Mouse (Mus musculus): ENCODE data around the gene Csrnp1.

Csrnp1 gene

GRCm38 (mm10) chr9:119984536-119985011, at the start of gene Csrnp1:
TSS of gene Csrnp1 (minus strand) at chr9:119984658.
- DNase-seq: peak; percentile 38

GRCm38 (mm10) chr9:120032710-120033109, 48.3 kb upstream of the Csrnp1 start:
- no peak for DNase-seq

- no peak for DNase-seq
Measured at GRCm38 (mm10) chr9:120030421-120030820, 46.0 kb upstream of the Csrnp1 start.

- DNase-seq: no peak
Measured at GRCm38 (mm10) chr9:120029880-120030279, 45.4 kb upstream of the Csrnp1 start.

GRCm38 (mm10) chr9:120027401-120028151, 43.1 kb upstream of the Csrnp1 start:
- peak; percentile 66 for DNase-seq

GRCm38 (mm10) chr9:120024625-120025024, 40.2 kb upstream of the Csrnp1 start:
- DNase-seq: no peak

GRCm38 (mm10) chr9:120024171-120024570, 39.7 kb upstream of the Csrnp1 start:
- peak; percentile 93 for DNase-seq

GRCm38 (mm10) chr9:120023086-120023811, 38.8 kb upstream of the Csrnp1 start, which contains the start of gene Xirp1:
TSS of gene Xirp1 (minus strand) at chr9:120023598.
- no peak for DNase-seq

- no peak for DNase-seq
Measured at GRCm38 (mm10) chr9:120021164-120021563, 36.7 kb upstream of the Csrnp1 start.

GRCm38 (mm10) chr9:120020285-120020890, 35.9 kb upstream of the Csrnp1 start:
- DNase-seq: peak; percentile 79

- no peak for DNase-seq
Measured at GRCm38 (mm10) chr9:120016956-120017355, 32.5 kb upstream of the Csrnp1 start.

- no peak for DNase-seq
Measured at GRCm38 (mm10) chr9:120014828-120015227, 30.4 kb upstream of the Csrnp1 start.

- DNase-seq: no peak
Measured at GRCm38 (mm10) chr9:120013251-120013820, 28.9 kb upstream of the Csrnp1 start.

GRCm38 (mm10) chr9:120012781-120013180, 28.3 kb upstream of the Csrnp1 start:
- no peak for DNase-seq

GRCm38 (mm10) chr9:120012161-120012560, 27.7 kb upstream of the Csrnp1 start:
- DNase-seq: peak; percentile 11

- peak; percentile 81 for DNase-seq
Measured at GRCm38 (mm10) chr9:120011533-120011932, 27.1 kb upstream of the Csrnp1 start.

GRCm38 (mm10) chr9:120010781-120011511, 26.5 kb upstream of the Csrnp1 start:
- DNase-seq: peak; percentile 97

- no peak for DNase-seq
Measured at GRCm38 (mm10) chr9:120009871-120010270, 25.4 kb upstream of the Csrnp1 start.

GRCm38 (mm10) chr9:120009226-120009841, 24.9 kb upstream of the Csrnp1 start:
- no peak for DNase-seq

GRCm38 (mm10) chr9:120007833-120008232, 23.4 kb upstream of the Csrnp1 start:
- no peak for DNase-seq

- DNase-seq: no peak
Measured at GRCm38 (mm10) chr9:120005936-120006335, 21.5 kb upstream of the Csrnp1 start.

GRCm38 (mm10) chr9:120002893-120003292, 18.4 kb upstream of the Csrnp1 start:
- DNase-seq: no peak

Data from cerebellum, adult 8-10 months (tissue).